24 mouse cellular contexts compared by ENCODE assay signal in genomic region chr1:190486551-190487104, GRCm38 (mm10).
DNase-seq lines count a peak whose midpoint lies in the region; ATAC-seq and TF ChIP-seq lines count a peak whose summit lies in the region.
"Had no signal": no experiment of that assay in that cellular context is flagged by ENCODE, and none has a peak within 500 bp of the region (broad histone marks: within the 10 kb centered on the region; RNA-seq: fewer than 3 reads in every experiment).

No protein-coding gene starts in this region.

- no peaks in the 10 kb centered on the region for H3K36me3 ChIP-seq in heart, embryonic 10.5 days
- no peaks in the 10 kb centered on the region for H3K36me3 ChIP-seq in heart, embryonic 15.5 days
- H3K36me3 ChIP-seq in limb, embryonic 14.5 days (ENCODE audit: control insufficient read depth, insufficient read depth, low read length), result no peaks in the 10 kb centered on the region
- no peaks in the 10 kb centered on the region for H3K36me3 ChIP-seq in limb, embryonic 10.5 days
- H3K36me3 ChIP-seq: intestine, embryonic 15.5 days; limb, embryonic 12.5 days; midbrain, embryonic 13.5 days had no signal

- no peak for TF ChIP-seq POLR2A in limb, embryonic 14.5 days (IDR thresholded peaks at IDR 0.05; ENCODE audit: borderline replicate concordance, extremely low read depth, insufficient read depth, insufficient read length)

- H3K27ac ChIP-seq in heart, embryonic 10.5 days, result peak overlapping the region; percentile 86
- H3K27ac ChIP-seq in heart, embryonic 15.5 days, result peak overlapping the region; percentile 28; the same call in 1 of the 2 replicates
- no peak overlapping the region for H3K27ac ChIP-seq in limb, embryonic 14.5 days (replicated peaks; ENCODE audit: low read depth, low read length)
- no peak overlapping the region for H3K27ac ChIP-seq in limb, embryonic 10.5 days
- H3K27ac ChIP-seq: hindbrain, postnatal 0 days; intestine, embryonic 15.5 days; limb, embryonic 12.5 days; midbrain, embryonic 13.5 days had no signal

- WGBS in heart, embryonic 10.5 days, result 65% methylated on average over 7 of the region's 7 CpGs
- WGBS in heart, embryonic 15.5 days, result 53% methylated on average over 7 of the region's 7 CpGs
- WGBS in limb, embryonic 14.5 days, result 64% methylated on average over 7 of the region's 7 CpGs
- 78% methylated on average over 7 of the region's 7 CpGs for WGBS in limb, embryonic 10.5 days

- ATAC-seq in heart, embryonic 15.5 days (replicated peaks; ENCODE audit: insufficient number of reproducible peaks, insufficient read depth, low FRiP score, low read depth), result 0 out of 2 replicates have a peak, but pooled peaks have one; percentile 21
- no peak for ATAC-seq in limb, embryonic 14.5 days (ENCODE audit: low FRiP score, low read depth)
- peak; percentile 93 to 94 for ATAC-seq in hematopoietic stem cell, adult 5-6 weeks (replicated peaks in 1 of 2; ENCODE audit: insufficient read depth in 1 of 2, low FRiP score in 2 of 2, low TSS enrichment in 1 of 2, low read depth in 1 of 2, poor library complexity in 2 of 2, severe bottlenecking in 2 of 2)
- ATAC-seq: forebrain, embryonic 16.5 days; hindbrain, postnatal 0 days; intestine, embryonic 15.5 days; midbrain, embryonic 13.5 days had no signal

- intact Hi-C loops in heart, postnatal 25 days (cut with DNase I), result no loop called here

- no peaks in the 10 kb centered on the region for H3K9me3 ChIP-seq in heart, embryonic 10.5 days
- no peaks in the 10 kb centered on the region for H3K9me3 ChIP-seq in heart, embryonic 15.5 days (replicated peaks)
- no peaks in the 10 kb centered on the region for H3K9me3 ChIP-seq in limb, embryonic 14.5 days (ENCODE audit: control insufficient read depth, low read length)
- H3K9me3 ChIP-seq in limb, embryonic 10.5 days (replicated peaks), result no peaks in the 10 kb centered on the region
- H3K9me3 ChIP-seq: intestine, embryonic 15.5 days; limb, embryonic 12.5 days; midbrain, embryonic 13.5 days had no signal

- peaks cover 4% of the 10 kb centered on the region; the same call in 1 of the 2 replicates for H3K27me3 ChIP-seq in heart, embryonic 10.5 days (ENCODE audit: insufficient read depth, poor library complexity, severe bottlenecking)
- no peaks in the 10 kb centered on the region for H3K27me3 ChIP-seq in heart, embryonic 15.5 days
- no peaks in the 10 kb centered on the region for H3K27me3 ChIP-seq in limb, embryonic 14.5 days (ENCODE audit: control insufficient read depth, insufficient read depth, low read length)
- no peaks in the 10 kb centered on the region for H3K27me3 ChIP-seq in limb, embryonic 10.5 days (ENCODE audit: low read depth, poor library complexity, severe bottlenecking)
- H3K27me3 ChIP-seq: intestine, embryonic 15.5 days; limb, embryonic 12.5 days; midbrain, embryonic 13.5 days had no signal

- H3K4me2 ChIP-seq in heart, embryonic 15.5 days, result no peak overlapping the region
- no peak overlapping the region for H3K4me2 ChIP-seq in limb, embryonic 14.5 days (replicated peaks; ENCODE audit: low read depth, low read length, severe bottlenecking)
- H3K4me2 ChIP-seq: intestine, embryonic 15.5 days; limb, embryonic 12.5 days; liver, embryonic 11.5 days; midbrain, embryonic 13.5 days had no signal

- peaks cover 21% of the 10 kb centered on the region for H3K4me1 ChIP-seq in heart, embryonic 10.5 days
- peaks cover 24% of the 10 kb centered on the region for H3K4me1 ChIP-seq in heart, embryonic 15.5 days (replicated peaks)
- no peaks in the 10 kb centered on the region; the same call in 1 of the 2 replicates for H3K4me1 ChIP-seq in limb, embryonic 14.5 days (ENCODE audit: control insufficient read depth, insufficient read depth, low read length)
- peaks cover 5% of the 10 kb centered on the region; the same call in 1 of the 2 replicates for H3K4me1 ChIP-seq in limb, embryonic 10.5 days
- H3K4me1 ChIP-seq: intestine, embryonic 15.5 days; midbrain, embryonic 13.5 days had no signal

- DNase-seq in heart, embryonic 10.5 days (ENCODE audit: low spot score), result no peak
- DNase-seq in heart, adult 9 months (ENCODE audit: low spot score in 2 of 2), result no peak
- no peak for DNase-seq in heart, postnatal 25 days (ENCODE audit: low spot score)
- peak; percentile 16 for DNase-seq in limb, embryonic 14.5 days (ENCODE audit: low spot score)
- no peak for DNase-seq in limb, embryonic 10.5 days (ENCODE audit: low spot score)
- no peak for DNase-seq in cerebellum, adult 9-11 months
- DNase-seq: adrenal gland, postnatal 25 days; cerebellum, adult 11-12 months; cerebellum, postnatal 14 days; gastrocnemius, postnatal 10 days; kidney, adult 2 months; kidney, postnatal 14 days; lung, postnatal 4 days; thymus, adult 2 months; thymus, postnatal 36 days had no signal

- H3K4me3 ChIP-seq in heart, embryonic 10.5 days, result no peak overlapping the region
- H3K4me3 ChIP-seq in heart, embryonic 15.5 days, result no peak overlapping the region
- no peak overlapping the region for H3K4me3 ChIP-seq in limb, embryonic 14.5 days (replicated peaks; ENCODE audit: low read length)
- no peak overlapping the region for H3K4me3 ChIP-seq in limb, embryonic 10.5 days
- H3K4me3 ChIP-seq: erythroblast, embryonic 14.5 days; intestine, embryonic 15.5 days; limb, embryonic 12.5 days; midbrain, embryonic 13.5 days had no signal

- no peak overlapping the region for H3K9ac ChIP-seq in heart, embryonic 15.5 days
- no peak overlapping the region for H3K9ac ChIP-seq in limb, embryonic 14.5 days (ENCODE audit: low read depth, low read length, severe bottlenecking)
- H3K9ac ChIP-seq: intestine, embryonic 15.5 days; limb, embryonic 12.5 days; midbrain, embryonic 13.5 days had no signal

Comparison
In these comparisons a context has a peak if more than half of its experiments do, and no peak if none do; other contexts are left out.
1. H3K27ac ChIP-seq: peak in heart, embryonic 10.5 days (single experiment) and heart, embryonic 15.5 days (single experiment); none in limb, embryonic 14.5 days (single experiment) and limb, embryonic 10.5 days (single experiment).